Mouse (Mus musculus) MEL (cell line): ENCODE measurements around the gene Rapgef4. TPM values are rescaled to one million over a fixed set of nuclear protein-coding genes. Genes with fewer than 3 reads are reported as not detected.

Experiments used
- DNase-seq: peaks from one replicate; pipeline ENCODE4 v3.0.0; 2011; ENCODE audit warnings: low read depth, low spot score
- H3K27ac ChIP-seq: 2 replicates; pipeline ENCODE4 v1.5.1; 2012; ENCODE audit warnings: low read depth, mild to moderate bottlenecking, control low read depth, low read length, moderate library complexity; ENCODE audit not compliant: control insufficient read depth
- H3K27me3 ChIP-seq, 2 experiments: fragments of 150-350 bp in 1 of 2; sonication (generic) in 1 of 2; 2 replicates each; pipeline ENCODE4 v1.6.1; 2012; ENCODE audit warnings: low read length in 2 of 2, mild to moderate bottlenecking in 2 of 2, improper control_type of control experiment in 1 of 2, moderate library complexity in 1 of 2; ENCODE audit not compliant: insufficient read depth in 2 of 2, control insufficient read depth in 1 of 2
- H3K36me3 ChIP-seq, 2 experiments: 2 replicates each; pipeline ENCODE4 v1.6.1; 2012 to 2014; ENCODE audit warnings: low read length in 2 of 2, improper control_type of control experiment in 1 of 2, inconsistent platforms in 1 of 2, mild to moderate bottlenecking in 1 of 2; ENCODE audit not compliant: insufficient read depth in 2 of 2, control insufficient read depth in 1 of 2
- H3K4me1 ChIP-seq, 2 experiments: fragments of 150-350 bp in 1 of 2; sonication (generic) in 1 of 2; 2 replicates each; pipeline ENCODE4 v1.6.1; 2012; ENCODE audit warnings: low read length in 2 of 2, improper control_type of control experiment in 1 of 2, mild to moderate bottlenecking in 1 of 2; ENCODE audit not compliant: insufficient read depth in 2 of 2, control insufficient read depth in 1 of 2
- H3K4me3 ChIP-seq, 2 experiments: fragments of 150-350 bp in 1 of 2; sonication (generic) in 1 of 2; 2 replicates each; pipeline ENCODE4 v1.5.1; 2012; ENCODE audit warnings: low read depth in 2 of 2, low read length in 2 of 2, mild to moderate bottlenecking in 2 of 2, moderate library complexity in 2 of 2, control low read depth in 1 of 2, improper control_type of control experiment in 1 of 2; ENCODE audit not compliant: control insufficient read depth in 1 of 2, insufficient read depth in 1 of 2
- H3K79me2 ChIP-seq: 2 replicates; pipeline ENCODE4 v1.6.1; 2012; ENCODE audit warnings: mild to moderate bottlenecking, low read length, moderate library complexity; ENCODE audit not compliant: control insufficient read depth, poor library complexity, insufficient read depth
- H3K9ac ChIP-seq: 2 replicates; pipeline ENCODE4 v1.6.1; 2012; ENCODE audit warnings: low read depth, mild to moderate bottlenecking, control low read depth, low read length, moderate library complexity; ENCODE audit not compliant: control insufficient read depth, poor library complexity, severe bottlenecking
- H3K9me3 ChIP-seq: fragments of 150-350 bp; sonication (generic); replicated peaks from 2 replicates; pipeline ENCODE4 v1.6.1; 2012; ENCODE audit warnings: mild to moderate bottlenecking, low read length, improper control_type of control experiment, moderate library complexity; ENCODE audit not compliant: insufficient read depth
- CTCF ChIP-seq, 3 experiments: IDR thresholded peaks in 2 of 3; conservative IDR thresholded peaks in 1 of 3; 2 replicates each; pipeline ENCODE4 v1.5.1; 2011 to 2012; ENCODE audit warnings: low read length in 3 of 3, low read depth in 2 of 3, mild to moderate bottlenecking in 2 of 3, improper control_type of control experiment in 1 of 3, inconsistent platforms in 1 of 3, mixed read lengths in 1 of 3, moderate library complexity in 1 of 3; ENCODE audit not compliant: control insufficient read depth in 1 of 3, insufficient read depth in 1 of 3, poor library complexity in 1 of 3, severe bottlenecking in 1 of 3
- ETS1 ChIP-seq: IDR thresholded peaks from 2 replicates; pipeline ENCODE4 v1.6.1; 2012; ENCODE audit warnings: low read depth, mild to moderate bottlenecking, inconsistent platforms, low read length, improper control_type of control experiment, moderate library complexity
- HCFC1 ChIP-seq: IDR thresholded peaks from 2 replicates; pipeline ENCODE4 v1.6.1; 2012; ENCODE audit warnings: low read depth, mild to moderate bottlenecking, inconsistent platforms, low read length, improper control_type of control experiment, moderate library complexity
- MAFK ChIP-seq: IDR thresholded peaks from 2 replicates; pipeline ENCODE4 v1.6.1; 2011; ENCODE audit warnings: low read depth, mild to moderate bottlenecking, low read length, improper control_type of control experiment, borderline replicate concordance
- MYB ChIP-seq: IDR thresholded peaks from 2 replicates; pipeline ENCODE4 v1.6.1; 2011; ENCODE audit warnings: mild to moderate bottlenecking, low read depth, low read length, improper control_type of control experiment
- NRF1 ChIP-seq: IDR thresholded peaks from 2 replicates; pipeline ENCODE4 v1.6.1; 2014; ENCODE audit warnings: low read depth, mild to moderate bottlenecking, inconsistent platforms, low read length, improper control_type of control experiment, moderate library complexity; ENCODE audit not compliant: poor library complexity, insufficient read depth, severe bottlenecking
- POLR2A ChIP-seq, 2 experiments: IDR thresholded peaks; 2 replicates each; pipeline ENCODE4 v1.6.1; 2011 to 2012; ENCODE audit warnings: low read length in 2 of 2, mild to moderate bottlenecking in 2 of 2, control low read depth in 1 of 2, improper control_type of control experiment in 1 of 2, low read depth in 1 of 2, moderate library complexity in 1 of 2; ENCODE audit not compliant: control insufficient read depth in 1 of 2, insufficient read depth in 1 of 2, poor library complexity in 1 of 2
- RAD21 ChIP-seq: IDR thresholded peaks from 2 replicates; pipeline ENCODE4 v1.6.1; 2011; ENCODE audit warnings: mild to moderate bottlenecking, low read depth, low read length, improper control_type of control experiment
- RCOR1 ChIP-seq: IDR thresholded peaks from 2 replicates; pipeline ENCODE4 v1.6.1; 2012; ENCODE audit warnings: low read depth, mild to moderate bottlenecking, inconsistent platforms, low read length, improper control_type of control experiment
- SIN3A ChIP-seq: IDR thresholded peaks from 2 replicates; pipeline ENCODE4 v1.6.1; 2012; ENCODE audit warnings: low read length, improper control_type of control experiment, inconsistent platforms
- TAL1 ChIP-seq: IDR thresholded peaks from 2 replicates; pipeline ENCODE4 v1.6.1; 2012; ENCODE audit warnings: mild to moderate bottlenecking, inconsistent platforms, low read length, moderate library complexity, mixed read lengths
- TBP ChIP-seq: IDR thresholded peaks from 2 replicates; pipeline ENCODE4 v1.8.0; 2011; ENCODE audit warnings: low read depth, low read length, improper control_type of control experiment
- TCF12 ChIP-seq: IDR thresholded peaks from 2 replicates; pipeline ENCODE4 v1.6.1; 2014; ENCODE audit warnings: low read depth, mild to moderate bottlenecking, inconsistent platforms, low read length, improper control_type of control experiment, moderate library complexity
- USF2 ChIP-seq, 2 experiments: IDR thresholded peaks; 2 replicates each; pipeline ENCODE4 v1.6.1; 2011 to 2012; ENCODE audit warnings: improper control_type of control experiment in 2 of 2, low read length in 2 of 2, borderline replicate concordance in 1 of 2, inconsistent platforms in 1 of 2, low read depth in 1 of 2, mild to moderate bottlenecking in 1 of 2; ENCODE audit not compliant: insufficient read depth in 1 of 2
- ZC3H11A ChIP-seq: IDR thresholded peaks from 2 replicates; pipeline ENCODE4 v1.6.1; 2012; ENCODE audit warnings: low read depth, mild to moderate bottlenecking, inconsistent platforms, low read length, improper control_type of control experiment
- ZMIZ1 ChIP-seq: IDR thresholded peaks from 2 replicates; pipeline ENCODE4 v1.6.1; 2012; ENCODE audit warnings: low read depth, mild to moderate bottlenecking, inconsistent platforms, low read length, improper control_type of control experiment, moderate library complexity
- ZNF384 ChIP-seq: IDR thresholded peaks from 2 replicates; pipeline ENCODE4 v1.6.1; 2012; ENCODE audit warnings: low read depth, mild to moderate bottlenecking, inconsistent platforms, low read length, improper control_type of control experiment
- polyA plus RNA-seq, 2 experiments: library from polyadenylated mRNA; stranded (reverse) in 1 of 2; unstranded in 1 of 2; fragments of >175 nt in 1 of 2; fragments of >200 nt in 1 of 2; gene quantifications; 2 replicates each; pipeline versions ENCODE4 v1.2.1 to v1.2.4; 2012; ENCODE audit warnings: low replicate concordance in 2 of 2, low read depth in 1 of 2; ENCODE audit not compliant: insufficient read length in 2 of 2, insufficient read depth in 1 of 2, missing spikeins in 1 of 2
- total RNA-seq: library from RNA; depleted of rRNA; stranded (reverse); fragments of 300-350 nt; gene quantifications from 2 replicates; pipeline ENCODE4 v1.2.3, GENCODE M21; 2012

Rapgef4 gene
- total and polyA plus RNA-seq, 3 experiments, result not detected

GRCm38 (mm10) chr2:72108448-72109312 lies 127.6 kb downstream of the Rapgef4 start:
- H3K36me3 ChIP-seq, result no peaks in the 10 kb centered on the region
- no peak for TF ChIP-seq USF2 (IDR thresholded peaks at IDR 0.05; ENCODE audit: borderline replicate concordance in 1 of 2, insufficient read depth in 1 of 2, low read depth in 1 of 2, low read length in 2 of 2)
- no peak for TF ChIP-seq NRF1
- TF ChIP-seq, all 39 proteins: peak for 0
- Histone ChIP-seq H3K9me3 (no peaks in the 10 kb centered on the region), H3K4me1 (no peaks in the 10 kb centered on the region; a peak in 1 of 4 replicates), H3K4me3 (no peak overlapping the region), H3K9ac (no peak overlapping the region), H3K79me2 (no peaks in the 10 kb centered on the region), H3K27me3 (no peaks in the 10 kb centered on the region), H3K27ac (no peak overlapping the region)
- DNase-seq, result no peak

- TF ChIP-seq ZC3H11A, result no peak
- TF ChIP-seq ZMIZ1, result no peak
- no peak for TF ChIP-seq MAFK
- no peak for TF ChIP-seq CTCF (IDR thresholded peaks at IDR 0.05 in 2 of 3, conservative IDR thresholded peaks at IDR 0.05 in 1 of 3; ENCODE audit: control insufficient read depth in 1 of 3, insufficient read depth in 1 of 3, low read depth in 2 of 3, low read length in 3 of 3, poor library complexity in 1 of 3, severe bottlenecking in 1 of 3)
- no peak for TF ChIP-seq MYB
- TF ChIP-seq TAL1, result no peak
- no peak for TF ChIP-seq ETS1
- TF ChIP-seq ZNF384, result no peak
- TF ChIP-seq RAD21, result no peak
- TF ChIP-seq SIN3A, result no peak
- no peak for TF ChIP-seq TBP
- TF ChIP-seq RCOR1, result no peak
- no peak for TF ChIP-seq TCF12
- TF ChIP-seq POLR2A (IDR thresholded peaks at IDR 0.05; ENCODE audit: control insufficient read depth in 1 of 2, insufficient read depth in 1 of 2, low read depth in 1 of 2, low read length in 2 of 2, poor library complexity in 1 of 2), result no peak
- TF ChIP-seq HCFC1, result no peak
- no peak for TF ChIP-seq NRF1
- Histone ChIP-seq H3K9ac (no peak overlapping the region), H3K79me2 (no peaks in the 10 kb centered on the region), H3K36me3 (no peaks in the 10 kb centered on the region), H3K9me3 (no peaks in the 10 kb centered on the region), H3K4me3 (no peak overlapping the region), H3K27ac (no peak overlapping the region), H3K27me3 (0 out of 4 replicates have a peak, but pooled peaks cover 0 to 1% of the 10 kb centered on the region in 2 experiments), H3K4me1 (no peaks in the 10 kb centered on the region)
- DNase-seq, result no peak
These were observed 129.4 kb downstream of the Rapgef4 start for GRCm38 (mm10) chr2:72110404-72110803.
